Mouse (Mus musculus): Measurements from ENCODE around the gene Nek5. TPM values are rescaled to one million over a fixed set of nuclear protein-coding genes. Genes with fewer than 3 reads are reported as not detected.
A peak's percentile ranks its signal among the peaks of the same experiment; 100 is the strongest.
"Not testable (repeated sequence)": the region's sequence is repeated elsewhere in the genome, so short reads cannot be mapped to it uniquely, and the experiment has no call there.

Nek5 gene
- polyA plus RNA-seq, 1 experiment from 2014 or later: not detected

DNA sequence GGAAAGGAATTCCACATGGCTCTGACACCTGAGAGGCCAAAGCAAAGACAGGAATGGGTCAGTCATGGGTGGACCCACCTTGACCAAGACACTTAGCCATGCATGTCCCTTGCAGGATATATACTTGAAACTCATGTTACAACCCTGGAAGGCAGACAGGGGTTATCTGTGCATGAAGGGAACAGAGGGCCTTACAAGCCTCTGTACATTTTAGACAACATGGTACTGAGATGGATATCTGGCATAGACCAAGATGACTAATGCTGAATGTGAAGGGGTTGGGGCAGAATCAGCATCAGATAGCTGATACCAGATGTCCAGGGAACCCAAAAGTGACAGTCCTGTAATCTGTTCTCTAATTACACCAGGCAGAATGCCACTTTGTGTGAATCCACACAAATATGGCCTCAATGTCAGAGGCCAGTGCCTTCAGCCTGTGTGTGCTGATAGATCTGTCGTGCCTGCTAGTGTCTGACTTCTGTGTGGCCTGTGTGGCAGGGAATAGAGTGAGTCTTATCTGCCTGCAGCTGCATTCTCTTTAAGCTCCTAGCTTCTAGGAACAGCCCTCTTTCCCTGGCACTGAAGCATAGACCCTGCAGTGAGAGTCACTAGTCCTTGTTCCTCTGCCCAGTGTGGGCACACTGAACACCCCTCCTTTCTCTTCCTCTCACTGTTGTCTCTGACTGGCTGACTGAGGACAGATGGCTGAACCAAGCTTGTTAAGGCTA, 19.1 kb upstream of the Nek5 start:
- Histone ChIP-seq H3K9me3 (no peaks in the 10 kb centered on the region), H3K27me3 (replicated peaks) (no peaks in the 10 kb centered on the region), H3K4me1 (no peaks in the 10 kb centered on the region), H3K4me2 (replicated peaks) (no peak overlapping the region), H3K9ac (no peak overlapping the region), H3K4me3 (no peak overlapping the region), H3K36me3 (0 out of 2 replicates have a peak, but pooled peaks cover 23% of the 10 kb centered on the region), H3K27ac (no peak overlapping the region)
- no peak for ATAC-seq (ENCODE audit: low FRiP score, low read depth)
- 91% methylated on average over 1 of the region's 1 CpGs for WGBS

DNA sequence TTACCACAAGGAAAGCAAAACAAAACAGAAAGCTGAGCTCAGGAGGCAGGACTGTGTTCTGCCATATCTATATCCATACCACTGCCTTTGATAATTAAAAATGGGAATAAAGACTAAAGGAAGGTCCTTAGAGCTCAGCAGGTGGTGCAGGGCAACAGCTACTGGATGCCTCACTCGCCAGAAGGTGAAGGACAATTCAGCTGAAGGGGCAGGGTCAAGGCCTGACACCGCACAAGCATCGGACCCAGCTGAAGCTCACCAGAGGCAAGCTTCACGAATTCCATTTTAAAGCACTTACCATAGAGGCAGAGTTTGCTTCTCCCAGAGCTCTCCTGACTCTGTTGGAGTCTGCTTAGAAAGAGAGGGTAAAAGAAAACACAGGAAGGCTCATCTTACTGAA, 17.7 kb upstream of the Nek5 start:
- Histone ChIP-seq H3K4me2 (replicated peaks) (no peak overlapping the region), H3K9ac (no peak overlapping the region), H3K9me3 (no peaks in the 10 kb centered on the region), H3K27ac (no peak overlapping the region), H3K36me3 (0 out of 2 replicates have a peak, but pooled peaks cover 15% of the 10 kb centered on the region), H3K27me3 (replicated peaks) (no peaks in the 10 kb centered on the region), H3K4me3 (no peak overlapping the region), H3K4me1 (no peaks in the 10 kb centered on the region)
- WGBS: 83% methylated on average over 4 of the region's 4 CpGs
- ATAC-seq (ENCODE audit: low FRiP score, low read depth): no peak

DNA sequence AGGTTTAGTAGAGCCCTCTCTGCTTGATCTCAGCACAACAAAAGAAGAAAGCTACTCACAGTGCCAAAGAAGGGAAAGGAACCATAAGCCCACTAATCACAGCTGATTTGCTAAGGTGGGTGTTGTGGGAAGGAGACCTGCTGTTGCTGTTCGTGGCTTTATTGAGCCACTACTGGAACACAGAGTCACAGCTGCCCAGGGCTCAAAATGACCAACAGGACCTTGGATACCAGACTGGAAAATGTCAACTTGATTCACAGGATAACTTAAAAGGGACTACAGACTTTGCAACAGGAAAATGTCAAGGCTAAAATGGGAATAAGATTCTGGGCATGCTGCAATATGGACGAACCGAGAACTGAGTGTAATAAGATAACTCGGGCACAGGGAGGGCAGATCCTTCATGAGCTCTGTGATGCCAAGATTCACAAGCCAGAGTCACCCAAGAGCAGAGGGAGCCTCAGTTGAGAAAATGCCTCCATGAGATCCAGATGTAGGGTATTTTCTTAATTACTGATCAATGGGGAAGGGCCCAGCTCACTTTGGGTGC, 17.1 kb upstream of the Nek5 start:
- WGBS: 90% methylated on average over 4 of the region's 4 CpGs
- Histone ChIP-seq H3K4me1 (no peaks in the 10 kb centered on the region), H3K9ac (no peak overlapping the region), H3K9me3 (no peaks in the 10 kb centered on the region), H3K4me3 (no peak overlapping the region), H3K4me2 (replicated peaks) (no peak overlapping the region), H3K27me3 (replicated peaks) (no peaks in the 10 kb centered on the region), H3K36me3 (0 out of 2 replicates have a peak, but pooled peaks cover 15% of the 10 kb centered on the region), H3K27ac (no peak overlapping the region)
- ATAC-seq (ENCODE audit: low FRiP score, low read depth): no peak

DNA sequence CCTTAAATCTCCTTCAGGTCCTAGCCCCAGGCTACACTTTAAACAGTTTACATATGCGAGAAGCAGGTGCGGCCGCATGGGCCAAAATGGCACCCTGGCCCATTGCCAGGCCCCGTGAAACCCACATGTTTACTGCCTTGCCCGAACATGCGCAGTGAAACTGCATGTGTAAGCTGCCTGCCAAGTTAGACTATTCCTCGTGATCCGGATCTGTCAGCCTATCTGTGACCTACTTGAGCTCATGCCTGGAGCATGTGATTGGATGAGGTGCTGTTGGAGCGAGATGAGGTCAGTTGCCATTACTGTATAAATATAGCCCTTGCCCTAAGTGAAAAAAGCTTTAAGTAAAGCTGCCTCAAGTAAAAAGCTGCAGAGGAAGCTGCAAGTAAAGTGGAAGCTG, 11.6 kb upstream of the Nek5 start:
- H3K36me3 ChIP-seq; H3K4me1 ChIP-seq; H3K9ac ChIP-seq; H3K27ac ChIP-seq; H3K4me3 ChIP-seq; H3K4me2 ChIP-seq (replicated peaks); H3K9me3 ChIP-seq; H3K27me3 ChIP-seq (replicated peaks); ATAC-seq (ENCODE audit: low FRiP score, low read depth): not testable (repeated sequence)
- WGBS: 88% methylated on average over 9 of the region's 9 CpGs

DNA sequence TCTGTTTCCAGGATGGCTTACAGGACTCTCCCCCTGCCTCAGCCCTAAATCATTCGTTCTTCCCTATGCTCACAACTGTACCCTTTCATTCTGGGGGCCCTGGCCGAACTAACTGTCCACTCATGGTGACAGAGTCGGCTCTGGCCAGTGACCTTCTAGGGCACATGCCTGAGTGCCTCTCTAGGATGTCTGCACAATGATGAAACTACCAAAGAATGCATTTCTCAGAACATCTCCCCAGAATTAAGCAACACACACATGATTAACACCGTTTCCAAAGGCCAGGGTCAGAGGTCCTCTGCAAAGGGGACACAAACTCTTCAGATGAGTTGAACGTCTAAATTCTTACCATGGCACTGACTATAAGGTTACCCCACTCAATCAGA, 9.9 kb upstream of the Nek5 start:
- no peaks in the 10 kb centered on the region for H3K9me3 ChIP-seq
- no peak overlapping the region for H3K4me2 ChIP-seq (replicated peaks)
- H3K9ac ChIP-seq: no peak overlapping the region
- H3K27ac ChIP-seq: no peak overlapping the region
- H3K36me3 ChIP-seq: no peaks in the 10 kb centered on the region
- no peak for ATAC-seq (ENCODE audit: low FRiP score, low read depth)
- no peak overlapping the region for H3K4me3 ChIP-seq
- WGBS: 83% methylated on average over 5 of the region's 5 CpGs
- H3K4me1 ChIP-seq: no peaks in the 10 kb centered on the region
- no peaks in the 10 kb centered on the region for H3K27me3 ChIP-seq (replicated peaks)

DNA sequence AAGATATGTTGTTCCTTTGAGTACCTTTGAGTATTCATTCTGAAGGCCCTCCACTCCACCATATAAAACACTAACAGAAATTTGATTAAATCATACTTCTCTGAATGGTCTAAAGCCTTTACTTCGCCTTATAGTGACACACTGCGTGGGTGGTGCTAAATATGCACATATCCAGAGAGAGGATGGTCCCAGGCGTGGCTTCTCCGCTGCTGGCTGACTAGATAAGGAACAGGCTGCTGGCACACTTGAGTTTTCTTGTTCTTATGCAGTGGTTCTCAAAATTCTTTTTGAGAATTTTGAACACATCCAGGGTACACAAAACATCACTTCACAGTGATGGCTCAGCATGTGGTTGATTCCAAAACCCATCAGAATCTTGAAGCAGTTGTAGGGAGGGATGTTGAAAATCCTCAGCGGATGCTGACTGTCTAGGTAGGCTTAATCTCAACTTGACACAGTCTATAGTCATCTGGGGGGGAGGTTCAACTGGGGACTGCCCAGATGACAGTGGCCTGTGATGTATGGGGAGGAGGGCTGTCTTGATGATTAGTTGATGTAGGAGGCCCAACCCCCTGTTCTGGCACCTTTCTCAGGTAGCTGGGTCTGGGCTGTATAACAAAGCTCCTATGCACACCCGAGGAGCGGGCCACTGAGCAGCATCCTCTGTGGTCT, 9.4 kb upstream of the Nek5 start:
- no peak for ATAC-seq (ENCODE audit: low FRiP score, low read depth)
- H3K27me3 ChIP-seq (replicated peaks): no peaks in the 10 kb centered on the region

DNA sequence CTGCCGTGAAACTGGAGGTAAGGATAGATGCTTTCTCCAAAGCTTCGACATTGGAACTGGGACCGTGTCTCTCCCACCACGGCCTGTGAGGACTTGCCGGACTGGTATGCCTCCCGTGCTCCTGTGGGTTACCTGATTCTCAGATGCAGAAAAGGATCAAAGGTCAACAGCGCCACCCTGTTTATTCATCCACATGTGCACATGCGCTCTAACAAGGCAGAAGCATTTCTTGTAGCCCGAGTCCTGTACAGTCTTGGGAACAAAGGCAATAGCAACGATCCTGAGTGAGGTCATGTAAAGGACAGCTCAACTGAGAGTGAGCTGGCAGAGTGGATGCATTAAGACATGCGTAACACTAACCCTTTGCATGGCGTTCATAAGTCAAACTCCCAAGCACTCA, 7.2 kb upstream of the Nek5 start:
- no peak overlapping the region for H3K4me2 ChIP-seq (replicated peaks)
- H3K27me3 ChIP-seq (replicated peaks): no peaks in the 10 kb centered on the region
- no peak for ATAC-seq (ENCODE audit: low FRiP score, low read depth)
- no peak overlapping the region for H3K9ac ChIP-seq
- peaks cover 9% of the 10 kb centered on the region for H3K36me3 ChIP-seq
- 86% methylated on average over 12 of the region's 12 CpGs for WGBS
- H3K27ac ChIP-seq: no peak overlapping the region
- no peak overlapping the region for H3K4me3 ChIP-seq
- H3K9me3 ChIP-seq: no peaks in the 10 kb centered on the region
- no peaks in the 10 kb centered on the region for H3K4me1 ChIP-seq

More for the DNA sequence above, 9.4 kb upstream of the Nek5 start:
- H3K9me3 ChIP-seq: no peaks in the 10 kb centered on the region
- WGBS: 93% methylated on average over 7 of the region's 7 CpGs
- H3K4me1 ChIP-seq: no peaks in the 10 kb centered on the region
- H3K27ac ChIP-seq: no peak overlapping the region
- H3K4me2 ChIP-seq (replicated peaks): no peak overlapping the region
- no peaks in the 10 kb centered on the region for H3K36me3 ChIP-seq
- no peak overlapping the region for H3K4me3 ChIP-seq
- no peak overlapping the region for H3K9ac ChIP-seq

DNA sequence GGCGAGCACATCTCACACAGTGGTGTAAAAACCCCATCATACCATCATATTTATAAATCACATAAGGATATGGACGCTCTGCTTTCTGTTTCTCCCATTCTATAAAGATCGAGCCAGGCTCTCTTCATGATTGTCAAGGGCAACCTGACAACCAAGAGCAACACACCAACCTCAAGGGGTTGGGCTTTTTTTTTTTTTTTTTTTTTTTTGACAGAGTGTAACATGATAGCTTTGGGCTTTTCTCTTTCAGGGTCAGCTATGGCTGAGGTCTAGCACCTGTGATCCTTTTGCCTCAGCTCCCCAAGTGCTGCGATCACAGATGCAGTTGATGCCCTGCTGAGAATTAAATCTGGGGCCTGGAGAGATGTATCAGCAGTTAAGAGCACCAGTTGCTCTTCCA, 17.8 kb downstream of the Nek5 start:
- H3K4me2 ChIP-seq (replicated peaks): no peak overlapping the region
- no peak for ATAC-seq (ENCODE audit: low FRiP score, low read depth)
- WGBS: 80% methylated on average over 4 of the region's 4 CpGs

DNA sequence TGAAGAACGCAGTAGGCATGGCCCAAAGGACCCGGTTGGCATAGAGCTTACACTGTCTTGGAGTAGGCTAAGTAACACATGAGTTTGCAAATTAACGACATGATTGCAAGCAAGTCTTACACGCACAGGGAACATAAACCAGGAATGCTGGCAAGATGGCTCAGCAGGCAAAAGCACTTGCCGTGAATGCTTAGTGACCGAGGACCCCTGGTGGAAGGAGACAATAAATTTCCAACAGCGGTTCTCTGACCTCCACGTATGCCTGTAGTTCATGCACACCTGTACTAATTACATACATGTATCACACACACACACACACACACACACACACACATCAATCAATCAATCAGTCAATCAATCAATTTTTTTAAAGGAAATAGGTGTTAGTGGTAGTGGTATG, 33.3 kb downstream of the Nek5 start:
- Histone ChIP-seq H3K27me3 (replicated peaks) (no peaks in the 10 kb centered on the region), H3K27ac (no peak overlapping the region), H3K9ac (no peak overlapping the region), H3K9me3 (no peaks in the 10 kb centered on the region), H3K4me3 (no peak overlapping the region), H3K4me1 (no peaks in the 10 kb centered on the region), H3K36me3 (no peaks in the 10 kb centered on the region), H3K4me2 (replicated peaks) (no peak overlapping the region)
- peak; percentile 44; the same call in 1 of the 2 replicates for ATAC-seq (ENCODE audit: low FRiP score, low read depth)
- WGBS: 51% methylated on average over 8 of the region's 8 CpGs

More for the DNA sequence above, 17.8 kb downstream of the Nek5 start:
- H3K9ac ChIP-seq: no peak overlapping the region
- no peak overlapping the region for H3K27ac ChIP-seq
- no peaks in the 10 kb centered on the region for H3K4me1 ChIP-seq
- H3K9me3 ChIP-seq: no peaks in the 10 kb centered on the region
- no peaks in the 10 kb centered on the region for H3K27me3 ChIP-seq (replicated peaks)
- no peaks in the 10 kb centered on the region for H3K36me3 ChIP-seq
- no peak overlapping the region for H3K4me3 ChIP-seq

DNA sequence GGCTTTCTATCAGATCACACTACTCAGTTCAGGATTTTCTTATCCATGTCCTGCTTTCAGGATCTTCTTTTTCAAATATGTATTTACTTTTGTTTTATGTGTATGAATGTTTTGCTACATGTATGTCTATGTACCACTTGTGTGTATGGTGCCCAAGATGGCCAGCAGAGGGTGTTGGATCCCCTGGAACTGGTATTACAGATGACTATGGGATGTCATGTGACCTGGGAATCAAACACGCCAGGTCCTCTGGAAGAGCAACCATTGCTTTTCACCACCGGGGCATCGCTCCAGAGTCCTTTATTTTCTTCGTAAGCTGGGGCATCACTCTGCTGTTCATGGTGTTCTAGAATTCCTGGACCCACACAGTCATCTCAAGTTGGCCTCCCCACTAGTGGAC, 35.6 kb downstream of the Nek5 start:
- H3K9ac ChIP-seq: no peak overlapping the region
- no peaks in the 10 kb centered on the region for H3K4me1 ChIP-seq
- WGBS: 89% methylated on average over 4 of the region's 4 CpGs
- no peaks in the 10 kb centered on the region for H3K9me3 ChIP-seq
- H3K27ac ChIP-seq: no peak overlapping the region
- no peak for ATAC-seq (ENCODE audit: low FRiP score, low read depth)
- no peaks in the 10 kb centered on the region for H3K27me3 ChIP-seq (replicated peaks)
- no peaks in the 10 kb centered on the region for H3K36me3 ChIP-seq
- no peak overlapping the region for H3K4me3 ChIP-seq
- H3K4me2 ChIP-seq (replicated peaks): no peak overlapping the region

DNA sequence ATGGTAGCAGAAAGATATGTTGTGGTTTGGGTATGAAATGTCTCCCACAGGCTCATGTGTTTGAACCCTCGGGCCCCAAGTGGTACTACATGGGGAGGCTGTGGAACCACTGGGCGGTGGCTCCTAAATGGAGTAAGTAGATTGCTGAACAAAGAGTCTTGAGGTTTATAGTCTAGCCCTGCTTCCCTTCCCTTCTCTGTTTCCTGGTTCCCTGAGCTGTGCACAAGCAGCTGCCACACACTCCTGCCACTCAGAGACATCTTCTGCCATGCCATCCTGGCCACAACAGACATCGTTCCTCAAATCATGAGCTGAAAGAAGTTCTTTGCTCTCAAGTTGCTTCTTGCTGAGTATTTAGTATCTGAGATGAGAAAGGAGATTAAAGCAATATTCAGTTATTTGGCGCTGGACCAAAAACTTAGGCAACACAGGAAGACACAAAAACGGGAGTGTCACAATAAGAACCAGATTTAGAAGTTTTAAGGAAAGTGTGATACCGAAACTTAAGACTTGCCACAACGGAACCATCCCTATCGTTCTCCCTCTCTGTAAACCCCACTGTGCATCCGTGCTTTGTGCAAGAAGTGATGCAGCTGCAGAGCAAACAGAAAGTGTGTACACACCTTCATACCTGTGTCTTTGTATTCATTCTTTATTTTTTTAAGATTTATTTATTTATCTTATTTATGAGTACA, 45.4 kb downstream of the Nek5 start:
- no peaks in the 10 kb centered on the region for H3K9me3 ChIP-seq
- ATAC-seq (ENCODE audit: low FRiP score, low read depth): no peak
- no peaks in the 10 kb centered on the region for H3K4me1 ChIP-seq
- H3K9ac ChIP-seq: no peak overlapping the region
- no peak overlapping the region for H3K27ac ChIP-seq
- no peak overlapping the region for H3K4me2 ChIP-seq (replicated peaks)
- 88% methylated on average over 9 of the region's 9 CpGs for WGBS
- H3K4me3 ChIP-seq: no peak overlapping the region
- H3K36me3 ChIP-seq: no peaks in the 10 kb centered on the region
- no peaks in the 10 kb centered on the region for H3K27me3 ChIP-seq (replicated peaks)

DNA sequence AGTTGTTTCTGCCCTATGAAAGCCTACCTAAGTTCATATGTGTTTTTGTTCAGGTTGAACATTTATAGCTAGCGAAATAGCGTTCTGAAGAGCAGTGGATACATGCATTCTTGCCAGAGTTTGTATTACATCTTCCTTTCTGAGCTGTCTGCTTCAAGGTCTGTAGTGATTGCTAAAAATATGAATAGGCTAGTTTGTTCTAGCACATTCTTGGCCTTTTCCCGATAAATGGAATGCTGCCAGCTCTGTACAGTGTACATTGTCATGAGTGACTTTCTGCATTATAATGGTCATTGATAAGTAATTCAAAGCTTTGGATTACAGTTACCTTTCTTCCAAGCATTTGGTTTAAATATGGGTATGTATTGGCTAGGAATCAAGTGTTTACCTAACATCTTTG, 63.7 kb downstream of the Nek5 start:
- Histone ChIP-seq H3K4me3 (peak overlapping the region; percentile 66), H3K4me2 (replicated peaks) (peak overlapping the region; percentile 85), H3K27me3 (replicated peaks) (no peaks in the 10 kb centered on the region), H3K9me3 (no peaks in the 10 kb centered on the region), H3K4me1 (peaks cover 7% of the 10 kb centered on the region; the same call in 1 of the 2 replicates), H3K27ac (no peak overlapping the region), H3K9ac (0 out of 2 replicates have a peak overlapping the region, but pooled peaks have one; percentile 45), H3K36me3 (peaks cover 19% of the 10 kb centered on the region)
- WGBS: 6% methylated on average over 3 of the region's 3 CpGs
- no peak for ATAC-seq (ENCODE audit: low FRiP score, low read depth)

Measured in neural tube, embryonic 12.5 days (tissue).